ENCODE assay signal across 13 mouse cellular contexts in the genomic region with DNA sequence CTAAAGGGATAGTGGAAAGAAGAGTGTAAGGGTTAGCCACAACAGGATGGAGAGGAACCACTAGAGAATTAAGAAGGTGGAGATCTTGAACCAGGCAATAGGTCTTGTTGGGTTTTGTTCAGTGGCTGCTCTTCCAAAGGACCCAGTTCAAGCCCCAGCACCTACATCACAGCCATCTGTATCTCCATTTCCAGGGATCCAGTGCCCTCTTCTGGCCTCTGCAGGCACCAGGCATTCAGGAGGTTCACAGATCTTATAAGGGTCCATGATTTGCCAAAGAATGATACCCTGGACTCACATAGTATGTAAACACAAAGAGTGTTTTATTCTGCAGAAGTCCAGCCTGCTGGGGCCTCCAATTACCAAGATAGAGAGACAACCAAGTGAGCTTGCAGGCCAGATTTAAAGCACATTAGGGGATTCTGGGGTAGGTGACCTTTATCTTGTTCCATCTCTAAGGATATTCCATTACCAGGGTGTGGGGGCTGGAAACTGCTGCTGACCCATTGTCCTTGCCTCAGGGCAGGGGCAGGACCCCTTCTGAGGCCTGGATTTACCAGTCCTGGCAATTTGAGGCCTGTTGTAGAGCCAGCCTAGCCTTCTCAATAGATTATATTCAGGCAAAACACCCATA. TPM values are rescaled to one million over a fixed set of nuclear protein-coding genes. Genes with fewer than 3 reads are reported as not detected.
DNase-seq lines count a peak whose midpoint lies in the region; ATAC-seq and TF ChIP-seq lines count a peak whose summit lies in the region.
"Had no signal": no experiment of that assay in that cellular context is flagged by ENCODE, and none has a peak within 500 bp of the region (broad histone marks: within the 10 kb centered on the region; RNA-seq: fewer than 3 reads in every experiment).

No protein-coding gene starts in this region.

- H3K4me1 ChIP-seq in hindbrain, postnatal 0 days (ENCODE audit: insufficient read depth, low read length) = no peaks in the 10 kb centered on the region
- 0 out of 2 replicates have a peak, but pooled peaks cover 4% of the 10 kb centered on the region for H3K4me1 ChIP-seq in hindbrain, embryonic 10.5 days (replicated peaks)
- no peaks in the 10 kb centered on the region for H3K4me1 ChIP-seq in midbrain, embryonic 11.5 days (ENCODE audit: control insufficient read depth, insufficient read depth, low read length)
- H3K4me1 ChIP-seq in midbrain, embryonic 10.5 days = no peaks in the 10 kb centered on the region
- H3K4me1 ChIP-seq: heart, embryonic 12.5 days; hindbrain, embryonic 15.5 days; liver, embryonic 15.5 days; midbrain, embryonic 12.5 days had no signal

- H3K27ac ChIP-seq in hindbrain, postnatal 0 days = no peak overlapping the region
- no peak overlapping the region for H3K27ac ChIP-seq in hindbrain, embryonic 10.5 days
- no peak overlapping the region for H3K27ac ChIP-seq in midbrain, embryonic 11.5 days (ENCODE audit: low read depth, low read length)
- no peak overlapping the region for H3K27ac ChIP-seq in midbrain, embryonic 10.5 days (replicated peaks)
- H3K27ac ChIP-seq: hindbrain, embryonic 15.5 days; liver, embryonic 15.5 days; midbrain, embryonic 12.5 days had no signal

- 0 out of 2 replicates have a peak, but pooled peaks have one; percentile 32 for TF ChIP-seq CTCF in hindbrain, postnatal 0 days (IDR thresholded peaks at IDR 0.05; ENCODE audit: low read depth)

- no peak for DNase-seq in hindbrain, postnatal 0 days (ENCODE audit: low spot score)
- no peak for DNase-seq in hindbrain, embryonic 10.5 days (ENCODE audit: low spot score)
- DNase-seq in midbrain, embryonic 11.5 days (ENCODE audit: low spot score, missing footprints) = peak; percentile 71
- no peak for DNase-seq in midbrain, embryonic 10.5 days (ENCODE audit: low spot score)
- DNase-seq in ES-CJ7 (ENCODE audit: low read depth, low spot score) = peak; percentile 41
- peak; percentile 46 for DNase-seq in naive thymus-derived CD4-positive, alpha-beta T cell, adult 2 months (ENCODE audit: low read depth)
- DNase-seq in spleen, postnatal 36 days (ENCODE audit: low spot score in 2 of 2) = no peak
- DNase-seq: cerebellum, postnatal 36 days had no signal

- H3K27me3 ChIP-seq in hindbrain, postnatal 0 days (ENCODE audit: insufficient read depth, low read length) = no peaks in the 10 kb centered on the region
- no peaks in the 10 kb centered on the region for H3K27me3 ChIP-seq in hindbrain, embryonic 10.5 days (ENCODE audit: insufficient read depth, poor library complexity, severe bottlenecking)
- no peaks in the 10 kb centered on the region for H3K27me3 ChIP-seq in midbrain, embryonic 11.5 days (ENCODE audit: control insufficient read depth, insufficient read depth, low read length)
- no peaks in the 10 kb centered on the region for H3K27me3 ChIP-seq in midbrain, embryonic 10.5 days (ENCODE audit: low read depth, poor library complexity, severe bottlenecking)
- H3K27me3 ChIP-seq: heart, embryonic 12.5 days; hindbrain, embryonic 15.5 days; liver, embryonic 15.5 days; midbrain, embryonic 12.5 days had no signal

- no peak overlapping the region for H3K4me3 ChIP-seq in hindbrain, postnatal 0 days (ENCODE audit: low read length)
- H3K4me3 ChIP-seq in hindbrain, embryonic 10.5 days = no peak overlapping the region
- H3K4me3 ChIP-seq in midbrain, embryonic 11.5 days (ENCODE audit: low read depth, low read length) = no peak overlapping the region
- no peak overlapping the region for H3K4me3 ChIP-seq in midbrain, embryonic 10.5 days
- H3K4me3 ChIP-seq: heart, embryonic 12.5 days; hindbrain, embryonic 15.5 days; liver, embryonic 15.5 days; midbrain, embryonic 12.5 days had no signal

- no peak overlapping the region for H3K4me2 ChIP-seq in hindbrain, postnatal 0 days (ENCODE audit: low read depth, low read length)
- no peak overlapping the region for H3K4me2 ChIP-seq in midbrain, embryonic 11.5 days
- H3K4me2 ChIP-seq: heart, embryonic 12.5 days; hindbrain, embryonic 15.5 days; liver, embryonic 15.5 days; midbrain, embryonic 12.5 days had no signal

- no peak overlapping the region for H3K9ac ChIP-seq in hindbrain, postnatal 0 days (replicated peaks; ENCODE audit: low read length)
- H3K9ac ChIP-seq in midbrain, embryonic 11.5 days (ENCODE audit: low read length) = no peak overlapping the region
- H3K9ac ChIP-seq: heart, embryonic 12.5 days; hindbrain, embryonic 15.5 days; liver, embryonic 15.5 days; midbrain, embryonic 12.5 days had no signal

- H3K9me3 ChIP-seq in hindbrain, postnatal 0 days (ENCODE audit: low read length) = no peaks in the 10 kb centered on the region
- no peaks in the 10 kb centered on the region for H3K9me3 ChIP-seq in hindbrain, embryonic 10.5 days
- no peaks in the 10 kb centered on the region for H3K9me3 ChIP-seq in midbrain, embryonic 11.5 days (ENCODE audit: control insufficient read depth, low read length)
- H3K9me3 ChIP-seq in midbrain, embryonic 10.5 days (replicated peaks) = no peaks in the 10 kb centered on the region
- H3K9me3 ChIP-seq: heart, embryonic 12.5 days; hindbrain, embryonic 15.5 days; liver, embryonic 15.5 days; midbrain, embryonic 12.5 days had no signal

- no peak for ATAC-seq in hindbrain, postnatal 0 days
- no peak for ATAC-seq in midbrain, embryonic 11.5 days (ENCODE audit: low FRiP score)
- ATAC-seq in granulocyte monocyte progenitor cell, adult 5-6 weeks (replicated peaks; ENCODE audit: poor library complexity, severe bottlenecking) = no peak

- H3K36me3 ChIP-seq in hindbrain, postnatal 0 days (ENCODE audit: insufficient read depth, low read length) = no peaks in the 10 kb centered on the region
- 0 out of 2 replicates have a peak, but pooled peaks cover 9% of the 10 kb centered on the region for H3K36me3 ChIP-seq in hindbrain, embryonic 10.5 days
- no peaks in the 10 kb centered on the region for H3K36me3 ChIP-seq in midbrain, embryonic 11.5 days (ENCODE audit: control insufficient read depth, insufficient read depth, low read length)
- H3K36me3 ChIP-seq in midbrain, embryonic 10.5 days = peaks cover 10% of the 10 kb centered on the region
- H3K36me3 ChIP-seq: hindbrain, embryonic 15.5 days; midbrain, embryonic 12.5 days had no signal

RNA-seq across cellular contexts. Expression of gene Cenpa, which starts 16.5 kb away (rescaled TPM):
- total RNA-seq in hindbrain, postnatal 0 days (2014; rRNA removed) = 27.8 and 28.1 TPM in 2 replicates
- 53.4 and 63.2 TPM in 2 replicates for polyA plus RNA-seq in hindbrain, postnatal 0 days (2015; fragmentation: Nextera tagmentation; extraction: Ambion mirVana)
- 409 and 440 TPM in 2 replicates for polyA plus RNA-seq in hindbrain, embryonic 10.5 days (2016; fragmentation: Nextera tagmentation; extraction: Ambion mirVana)
- 398 and 399 TPM in 2 replicates for polyA plus RNA-seq in midbrain, embryonic 11.5 days (2014; fragmentation: Nextera tagmentation; extraction: Ambion mirVana)
- 413 and 444 TPM in 2 replicates for polyA plus RNA-seq in midbrain, embryonic 10.5 days (2016; fragmentation: Nextera tagmentation; extraction: Ambion mirVana)
- 78.6 and 110 TPM in 2 replicates for total RNA-seq in granulocyte monocyte progenitor cell, adult 5-6 weeks (2014; fragmentation: Nextera tagmentation)
- 84.8 and 124 TPM in 2 replicates for total RNA-seq in granulocyte monocyte progenitor cell, adult 5-6 weeks (2017)

RNA-seq across cellular contexts. Expression of gene Dpysl5, which starts 28.3 kb away (rescaled TPM):
- total RNA-seq in hindbrain, postnatal 0 days (2014; rRNA removed) = 261 and 286 TPM in 2 replicates
- polyA plus RNA-seq in hindbrain, postnatal 0 days (2015; fragmentation: Nextera tagmentation; extraction: Ambion mirVana) = 120 and 148 TPM in 2 replicates
- 87.4 and 151 TPM in 2 replicates for polyA plus RNA-seq in hindbrain, embryonic 10.5 days (2016; fragmentation: Nextera tagmentation; extraction: Ambion mirVana)
- 81.4 and 89.1 TPM in 2 replicates for polyA plus RNA-seq in midbrain, embryonic 11.5 days (2014; fragmentation: Nextera tagmentation; extraction: Ambion mirVana)
- polyA plus RNA-seq in midbrain, embryonic 10.5 days (2016; fragmentation: Nextera tagmentation; extraction: Ambion mirVana) = 90.7 and 126 TPM in 2 replicates
- total RNA-seq in granulocyte monocyte progenitor cell, adult 5-6 weeks (2014; fragmentation: Nextera tagmentation) = not detected in 2 replicates
- total RNA-seq in granulocyte monocyte progenitor cell, adult 5-6 weeks (2017) = not detected in 2 replicates

RNA-seq across cellular contexts. Expression of gene Slc35f6, which starts 35.4 kb away (rescaled TPM):
- 70.6 and 95.8 TPM in 2 replicates for total RNA-seq in hindbrain, postnatal 0 days (2014; rRNA removed)
- polyA plus RNA-seq in hindbrain, postnatal 0 days (2015; fragmentation: Nextera tagmentation; extraction: Ambion mirVana) = 29.6 and 31.3 TPM in 2 replicates
- 25.5 and 28.9 TPM in 2 replicates for polyA plus RNA-seq in hindbrain, embryonic 10.5 days (2016; fragmentation: Nextera tagmentation; extraction: Ambion mirVana)
- polyA plus RNA-seq in midbrain, embryonic 11.5 days (2014; fragmentation: Nextera tagmentation; extraction: Ambion mirVana) = 22.6 and 28.4 TPM in 2 replicates
- 26.7 and 30.3 TPM in 2 replicates for polyA plus RNA-seq in midbrain, embryonic 10.5 days (2016; fragmentation: Nextera tagmentation; extraction: Ambion mirVana)
- 11.8 and 15.4 TPM in 2 replicates for total RNA-seq in granulocyte monocyte progenitor cell, adult 5-6 weeks (2014; fragmentation: Nextera tagmentation)
- 2.8 and 6.6 TPM in 2 replicates for total RNA-seq in granulocyte monocyte progenitor cell, adult 5-6 weeks (2017)

Comparison
In these comparisons a context has a peak if more than half of its experiments do, and no peak if none do; other contexts are left out.
1. DNase-seq: peak in midbrain, embryonic 11.5 days (single experiment), ES-CJ7 (single experiment) and naive thymus-derived CD4-positive, alpha-beta T cell, adult 2 months (single experiment); none in hindbrain, postnatal 0 days (single experiment), hindbrain, embryonic 10.5 days (single experiment), midbrain, embryonic 10.5 days (single experiment) and spleen, postnatal 36 days (0 of 2).